Mouse (Mus musculus) intestine, postnatal 0 days (tissue): Measurements from ENCODE around the gene Smg6. TPM values are rescaled to one million over a fixed set of nuclear protein-coding genes. Genes with fewer than 3 reads are reported as not detected.

ENCODE experiments used
- ATAC-seq: fragments of 200-750 bp; cut with Nextera tagmentation; 2 replicates; pipeline ENCODE4 v1.8.0; 2017; ENCODE audit warnings: mild to moderate bottlenecking, moderate TSS enrichment, moderate library complexity
- H3K27ac ChIP-seq: fragments of 300-500 bp; sonication (generic); 2 replicates; pipeline ENCODE4 v1.5.1; 2014; ENCODE audit warnings: mild to moderate bottlenecking, low read depth, low read length, moderate library complexity
- H3K27me3 ChIP-seq: fragments of 300-500 bp; sonication (generic); replicated peaks from 2 replicates; pipeline ENCODE4 v1.6.1; 2014; ENCODE audit warnings: low read length, mixed read lengths; ENCODE audit not compliant: control insufficient read depth, insufficient read depth
- H3K36me3 ChIP-seq: fragments of 300-500 bp; sonication (generic); 2 replicates; pipeline ENCODE4 v1.6.1; 2014; ENCODE audit warnings: mild to moderate bottlenecking, moderate library complexity; ENCODE audit not compliant: control insufficient read depth, insufficient read depth
- H3K4me1 ChIP-seq: fragments of 300-500 bp; sonication (generic); replicated peaks from 2 replicates; pipeline ENCODE4 v1.6.1; 2014; ENCODE audit warnings: antibody characterized with exemption, low read length, mixed read lengths; ENCODE audit not compliant: control insufficient read depth, insufficient read depth
- H3K4me2 ChIP-seq: fragments of 300-500 bp; sonication (generic); replicated peaks from 2 replicates; pipeline ENCODE4 v1.6.1; 2014; ENCODE audit warnings: low read depth, mild to moderate bottlenecking, moderate library complexity
- H3K4me3 ChIP-seq: fragments of 300-500 bp; sonication (generic); 2 replicates; pipeline ENCODE4 v1.5.1; 2014; ENCODE audit warnings: low read depth, low read length
- H3K9ac ChIP-seq: fragments of 300-500 bp; sonication (generic); 2 replicates; pipeline ENCODE4 v1.6.1; 2014; ENCODE audit warnings: mild to moderate bottlenecking, low read depth, low read length
- H3K9me3 ChIP-seq: fragments of 300-500 bp; sonication (generic); 2 replicates; pipeline ENCODE4 v1.6.1; 2016; ENCODE audit warnings: mixed run types; ENCODE audit not compliant: control insufficient read depth
- CTCF ChIP-seq: sonication (generic); IDR thresholded peaks from 2 replicates; pipeline ENCODE4 v1.5.1; 2016; ENCODE audit warnings: low read depth, mild to moderate bottlenecking, control low read depth, antibody characterized with exemption, moderate library complexity
- WGBS: fragments of 180-500 bp; shearing (Covaris S2); extraction: QIAGEN DNeasy Blood & Tissue Kit; methylation state at CpG from one replicate; pipeline ENCODE4 v1.1.7; 2014; 5-methylcytosine and 5-hydroxymethylcytosine counted together
- polyA plus RNA-seq: library from polyadenylated mRNA; unstranded; fragments of >200 nt; fragmentation: Nextera tagmentation; extraction: Ambion mirVana; gene quantifications from 2 replicates; pipeline ENCODE4 v1.2.1, GENCODE M21; 2015

The Smg6 gene
- polyA plus RNA-seq, 1 experiment from 2014 or later, result 6.5 TPM

DNA sequence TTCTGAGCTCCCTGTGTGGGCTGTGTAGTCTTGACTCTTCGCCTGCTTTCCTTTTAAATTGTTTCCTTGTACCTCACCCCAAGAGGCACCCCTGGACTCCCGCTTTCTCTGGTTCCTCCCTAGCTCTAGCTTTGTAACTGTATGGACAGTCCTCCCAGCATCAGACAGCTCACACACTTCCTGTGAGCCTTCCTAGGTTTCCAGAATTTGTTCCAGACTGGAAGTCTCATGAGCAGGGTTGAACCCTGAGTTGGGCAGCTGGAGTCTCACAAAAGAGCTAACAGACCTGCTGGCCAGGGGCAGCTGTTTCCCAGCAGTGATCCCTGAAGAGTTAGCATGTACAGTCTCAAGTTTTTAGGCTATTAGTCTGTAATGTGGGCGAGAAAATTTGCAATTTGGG is 118.7 kb downstream of the Smg6 start:
- 76% methylated on average over 3 of the region's 3 CpGs for WGBS
- ATAC-seq, result no peak
- TF ChIP-seq CTCF, result no peak

DNA sequence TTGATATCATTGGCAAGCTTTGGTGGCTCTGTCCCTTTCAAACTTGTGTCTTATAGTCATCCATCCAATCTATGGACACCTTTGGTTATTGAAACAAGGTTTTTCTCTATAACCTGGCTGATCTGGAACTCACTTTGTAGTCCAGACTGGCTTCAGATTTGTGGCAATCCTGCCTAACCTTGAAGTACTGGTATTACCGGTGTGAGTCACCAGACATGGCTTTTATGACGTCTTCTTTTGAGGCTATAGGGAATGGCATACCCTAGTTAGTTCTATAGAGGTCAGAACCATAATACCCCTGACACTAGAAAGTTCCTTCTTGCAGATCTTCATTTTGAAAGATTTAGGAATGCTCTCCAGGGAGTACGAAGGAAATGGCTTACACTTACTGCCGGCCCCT is 120.2 kb downstream of the Smg6 start:
- Histone ChIP-seq H3K27ac (no peak overlapping the region), H3K4me3 (no peak overlapping the region), H3K9ac (no peak overlapping the region), H3K9me3 (no peaks in the 10 kb centered on the region), H3K36me3 (peaks cover 22% of the 10 kb centered on the region), H3K27me3 (no peaks in the 10 kb centered on the region), H3K4me1 (peaks cover 12% of the 10 kb centered on the region), H3K4me2 (no peak overlapping the region)
- no peak for TF ChIP-seq CTCF
- no peak for ATAC-seq
- 56% methylated on average over 4 of the region's 4 CpGs for WGBS

More for the DNA sequence above, 118.7 kb downstream of the Smg6 start:
- Histone ChIP-seq H3K4me3 (no peak overlapping the region), H3K36me3 (peaks cover 22% of the 10 kb centered on the region), H3K4me1 (peaks cover 4% of the 10 kb centered on the region), H3K9me3 (no peaks in the 10 kb centered on the region), H3K27ac (no peak overlapping the region; the same call in 1 of the 2 replicates), H3K4me2 (no peak overlapping the region), H3K27me3 (no peaks in the 10 kb centered on the region), H3K9ac (no peak overlapping the region)

DNA sequence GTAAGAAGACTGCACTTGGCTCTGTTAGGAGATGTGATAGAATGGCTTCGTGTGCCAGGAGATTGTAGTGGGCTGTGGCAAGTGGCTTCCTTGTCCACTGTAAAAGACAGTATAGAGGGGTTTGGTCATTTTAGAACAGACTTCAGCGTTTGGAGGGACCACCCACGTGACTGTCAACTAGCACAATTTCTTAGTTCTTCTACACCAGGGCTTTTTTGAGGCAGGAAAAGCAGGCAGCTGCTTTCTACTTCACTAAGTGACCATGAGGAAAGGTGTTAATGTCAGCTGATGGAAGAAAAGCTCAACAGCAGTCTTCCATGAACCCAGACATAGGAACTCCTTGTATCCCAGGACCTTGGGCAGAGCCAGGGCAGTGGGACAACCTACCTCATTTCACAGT is 121.0 kb downstream of the Smg6 start:
- H3K27me3 ChIP-seq, result no peaks in the 10 kb centered on the region
- H3K4me2 ChIP-seq, result no peak overlapping the region
- H3K4me1 ChIP-seq, result peaks cover 16% of the 10 kb centered on the region
- H3K9ac ChIP-seq, result no peak overlapping the region
- no peak for ATAC-seq
- H3K4me3 ChIP-seq, result no peak overlapping the region
- 0 out of 2 replicates have a peak overlapping the region, but pooled peaks have one; percentile 5 for H3K27ac ChIP-seq
- 62% methylated on average over 3 of the region's 3 CpGs for WGBS
- no peak for TF ChIP-seq CTCF
- peaks cover 19% of the 10 kb centered on the region for H3K36me3 ChIP-seq
- H3K9me3 ChIP-seq, result no peaks in the 10 kb centered on the region

DNA sequence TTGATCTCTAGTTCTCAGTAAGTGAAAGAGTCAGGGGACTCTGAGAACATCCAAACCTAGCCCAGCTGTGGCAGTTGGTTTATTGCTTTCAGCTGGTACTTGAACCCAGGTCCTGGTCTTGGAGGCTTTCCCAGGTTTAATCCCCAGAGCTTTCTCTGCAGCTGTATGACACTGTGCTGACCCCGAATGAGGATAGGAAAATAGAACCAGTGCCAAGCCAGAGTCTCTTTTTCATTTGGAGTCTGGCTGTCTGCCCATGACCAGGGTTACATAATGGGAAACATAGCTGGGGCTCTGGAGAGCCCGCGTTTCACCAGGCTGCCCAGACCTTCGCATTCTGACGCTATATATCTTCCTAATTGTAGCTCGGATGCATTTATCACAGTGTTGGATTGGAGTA is 121.4 kb downstream of the Smg6 start:
- no peaks in the 10 kb centered on the region for H3K9me3 ChIP-seq
- peaks cover 17% of the 10 kb centered on the region for H3K4me1 ChIP-seq
- TF ChIP-seq CTCF, result no peak
- H3K4me2 ChIP-seq, result no peak overlapping the region
- no peak overlapping the region for H3K4me3 ChIP-seq
- ATAC-seq, result no peak
- no peak overlapping the region for H3K27ac ChIP-seq
- H3K9ac ChIP-seq, result no peak overlapping the region
- H3K27me3 ChIP-seq, result no peaks in the 10 kb centered on the region
- 52% methylated on average over 6 of the region's 6 CpGs for WGBS
- H3K36me3 ChIP-seq, result peaks cover 15% of the 10 kb centered on the region

DNA sequence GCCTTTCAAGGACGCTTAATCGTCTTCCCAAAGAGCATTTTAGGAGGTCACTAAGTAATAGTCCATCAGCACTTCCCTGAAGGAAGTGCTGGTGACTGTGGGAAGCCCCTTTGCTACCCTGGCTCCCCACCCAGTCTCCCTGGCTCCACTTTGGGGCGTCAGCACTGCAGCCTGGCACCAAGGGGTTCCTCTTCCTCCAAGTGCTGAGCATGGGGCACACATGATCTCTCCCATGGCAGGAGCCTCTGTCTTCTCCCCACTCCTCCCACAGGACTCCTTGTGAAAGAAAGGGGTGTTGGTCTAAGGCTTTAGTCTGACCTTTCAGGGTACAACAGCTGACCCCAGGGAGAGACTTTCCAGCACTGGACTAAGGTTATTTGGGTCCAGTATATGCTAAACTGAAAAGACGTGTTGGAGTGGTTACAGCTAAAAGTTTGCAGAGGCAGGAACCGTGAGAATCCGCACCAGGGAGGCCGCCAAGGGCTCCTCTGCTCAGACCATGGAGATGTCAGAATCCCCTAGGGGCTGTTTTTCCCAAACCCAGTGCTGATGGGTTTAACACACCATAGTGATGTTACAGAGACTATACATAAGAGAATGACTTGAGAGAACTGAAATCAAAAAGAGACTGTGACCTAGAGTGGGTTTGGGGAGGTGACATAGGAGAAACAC is 122.2 kb downstream of the Smg6 start:
- Histone ChIP-seq H3K4me3 (no peak overlapping the region), H3K4me1 (peaks cover 17% of the 10 kb centered on the region), H3K36me3 (peaks cover 12% of the 10 kb centered on the region; the same call in 1 of the 2 replicates), H3K9ac (no peak overlapping the region), H3K9me3 (no peaks in the 10 kb centered on the region), H3K27me3 (no peaks in the 10 kb centered on the region), H3K27ac (peak overlapping the region; percentile 24; the same call in 1 of the 2 replicates), H3K4me2 (no peak overlapping the region)
- ATAC-seq, result no peak
- WGBS, result 69% methylated on average over 7 of the region's 7 CpGs
- TF ChIP-seq CTCF, result no peak

DNA sequence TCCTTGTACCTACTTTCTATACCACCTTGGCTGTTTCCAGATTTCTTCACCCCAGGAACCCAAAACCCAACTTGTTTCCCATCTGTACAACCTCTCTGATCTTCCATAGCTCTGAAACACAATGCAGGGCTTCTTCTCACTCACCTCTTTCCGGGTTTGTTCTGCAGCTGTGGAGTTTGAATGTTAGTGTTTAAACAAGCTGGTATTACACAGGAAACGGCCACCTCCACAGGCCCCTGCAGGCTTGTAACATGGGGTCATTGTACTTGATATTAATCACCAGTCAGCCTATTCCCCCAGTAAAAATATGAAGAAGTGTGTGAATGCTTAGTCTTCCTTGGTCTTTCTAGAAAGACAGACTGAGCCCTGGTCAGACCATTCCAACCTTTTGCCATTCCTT is 123.5 kb downstream of the Smg6 start:
- Histone ChIP-seq H3K27me3 (no peaks in the 10 kb centered on the region), H3K4me1 (peaks cover 16% of the 10 kb centered on the region), H3K4me2 (no peak overlapping the region), H3K9me3 (no peaks in the 10 kb centered on the region), H3K36me3 (peaks cover 9% of the 10 kb centered on the region; the same call in 1 of the 2 replicates), H3K4me3 (no peak overlapping the region), H3K9ac (no peak overlapping the region), H3K27ac (no peak overlapping the region)
- TF ChIP-seq CTCF, result no peak
- ATAC-seq, result no peak
- 7% methylated on average over 2 of the region's 2 CpGs for WGBS

DNA sequence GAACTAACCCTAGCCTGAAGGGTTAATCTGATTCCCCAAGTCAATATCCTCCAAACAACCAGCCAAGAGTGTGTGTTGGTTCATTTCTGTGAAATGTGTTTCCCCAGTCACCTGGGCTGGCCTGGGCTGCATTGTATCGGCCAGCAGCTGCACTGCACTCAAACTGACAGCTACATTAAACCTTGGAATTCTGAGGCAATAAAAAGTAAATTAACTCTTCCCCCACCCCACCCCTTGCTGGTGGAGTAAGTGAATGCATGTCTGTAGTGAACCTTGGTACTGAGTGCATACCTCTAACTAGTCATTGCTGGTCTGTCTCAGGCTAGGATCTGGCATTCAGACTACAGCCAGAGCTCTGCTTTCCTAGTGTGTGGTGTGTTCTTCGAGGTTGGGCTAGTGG is 124.2 kb downstream of the Smg6 start:
- H3K27ac ChIP-seq, result no peak overlapping the region
- no peaks in the 10 kb centered on the region for H3K9me3 ChIP-seq
- WGBS, result 10% methylated on average over 2 of the region's 2 CpGs
- H3K9ac ChIP-seq, result no peak overlapping the region
- peaks cover 13% of the 10 kb centered on the region for H3K4me1 ChIP-seq
- TF ChIP-seq CTCF, result 0 out of 2 replicates have a peak, but pooled peaks have one; percentile 7
- H3K4me2 ChIP-seq, result no peak overlapping the region
- H3K27me3 ChIP-seq, result no peaks in the 10 kb centered on the region
- peak; percentile 71 for ATAC-seq
- peaks cover 2% of the 10 kb centered on the region; the same call in 1 of the 2 replicates for H3K36me3 ChIP-seq
- H3K4me3 ChIP-seq, result no peak overlapping the region
